Mouse (Mus musculus) kidney, postnatal 4 days (tissue): Measurements from ENCODE around the gene Upf1.
A peak's percentile ranks its signal among the peaks of the same experiment; 100 is the strongest.

ENCODE experiments used
- DNase-seq, 2 experiments: peaks; one replicate each; pipeline ENCODE4 v3.0.0; 2021; ENCODE audit warnings: mixed read lengths in 2 of 2

Gene Upf1

GRCm38 (mm10) chr8:70353194-70353817 lies at the start of gene Upf1:
Gene Upf1 (minus strand): TSS chr8:70353278.
- peak; percentile 99 to 100 for DNase-seq

GRCm38 (mm10) chr8:70397611-70398563 lies 44.8 kb upstream of the Upf1 start:
- no peak for DNase-seq

GRCm38 (mm10) chr8:70396184-70396583 lies 43.1 kb upstream of the Upf1 start:
- no peak for DNase-seq

- DNase-seq = peak; percentile 25 to 35
Measured at GRCm38 (mm10) chr8:70395649-70396048, 42.6 kb upstream of the Upf1 start.

GRCm38 (mm10) chr8:70394269-70394998 lies 41.4 kb upstream of the Upf1 start:
- DNase-seq = no peak

- no peak for DNase-seq
Measured at GRCm38 (mm10) chr8:70393087-70393486, 40.0 kb upstream of the Upf1 start.

- no peak for DNase-seq
Measured at GRCm38 (mm10) chr8:70389678-70390077, 36.6 kb upstream of the Upf1 start.

- peak; percentile 72 to 79 for DNase-seq
Measured at GRCm38 (mm10) chr8:70383287-70383686, 30.2 kb upstream of the Upf1 start.

GRCm38 (mm10) chr8:70380069-70380468 lies 27.0 kb upstream of the Upf1 start:
- no peak for DNase-seq

GRCm38 (mm10) chr8:70377049-70377448 lies 24.0 kb upstream of the Upf1 start:
- no peak for DNase-seq

- peak; percentile 30 to 31 for DNase-seq
Measured at GRCm38 (mm10) chr8:70376275-70376741, 23.2 kb upstream of the Upf1 start.

GRCm38 (mm10) chr8:70375212-70375859 lies 22.3 kb upstream of the Upf1 start:
- DNase-seq = peak; percentile 21 to 38

- DNase-seq = peak; percentile 90 to 93
Measured at GRCm38 (mm10) chr8:70374318-70374927, 21.3 kb upstream of the Upf1 start.

- DNase-seq = peak; percentile 22 to 35
Measured at GRCm38 (mm10) chr8:70373397-70374317, 20.6 kb upstream of the Upf1 start, which contains the start of gene Comp. Gene Comp (plus strand): TSS chr8:70373558.

- peak; percentile 18 to 42 for DNase-seq
Measured at GRCm38 (mm10) chr8:70371951-70372350, 18.9 kb upstream of the Upf1 start.

- DNase-seq = no peak
Measured at GRCm38 (mm10) chr8:70370476-70370875, 17.4 kb upstream of the Upf1 start.

- DNase-seq = no peak
Measured at GRCm38 (mm10) chr8:70366588-70366987, 13.5 kb upstream of the Upf1 start.

- DNase-seq = peak; percentile 19 to 52
Measured at GRCm38 (mm10) chr8:70364066-70364465, 11.0 kb upstream of the Upf1 start.

- DNase-seq = no peak
Measured at GRCm38 (mm10) chr8:70361484-70362032, 8.5 kb upstream of the Upf1 start.

GRCm38 (mm10) chr8:70360769-70361168 lies 7.7 kb upstream of the Upf1 start:
- DNase-seq = peak; percentile 44 to 55
